Mouse (Mus musculus): ENCODE results near the gene Asic1. TPM values are rescaled to one million over a fixed set of nuclear protein-coding genes. Genes with fewer than 3 reads are reported as not detected.

The Asic1 gene
- total and polyA plus RNA-seq, 3 experiments, result 0.08 to 1.0 TPM; not detected in 1

GRCm38 (mm10) chr15:99653876-99654275 is 16.3 kb upstream of the Asic1 start:
- Histone ChIP-seq H3K4me1 (ENCODE audit: control insufficient read depth in 1 of 2, insufficient read depth in 2 of 2, low read length in 2 of 2) (peaks cover 10 to 20% of the 10 kb centered on the region in 2 experiments), H3K36me3 (ENCODE audit: control insufficient read depth in 1 of 2, insufficient read depth in 2 of 2, low read length in 2 of 2) (peaks cover 0 to 26% of the 10 kb centered on the region in 2 experiments; a peak in 3 of 4 replicates), H3K27ac (ENCODE audit: control insufficient read depth, low read depth, low read length) (no peak overlapping the region), H3K79me2 (ENCODE audit: control insufficient read depth, insufficient read depth, low read length, poor library complexity) (peaks cover 25% of the 10 kb centered on the region), H3K27me3 (ENCODE audit: control insufficient read depth in 1 of 2, insufficient read depth in 2 of 2, low read length in 2 of 2) (peaks cover 0 to 2% of the 10 kb centered on the region in 2 experiments; a peak in 2 of 4 replicates), H3K4me3 (ENCODE audit: control insufficient read depth in 1 of 2, insufficient read depth in 1 of 2, low read depth in 2 of 2, low read length in 2 of 2) (no peak overlapping the region), H3K9me3 (replicated peaks; ENCODE audit: insufficient read depth, low read length) (no peaks in the 10 kb centered on the region), H3K9ac (ENCODE audit: control insufficient read depth, low read depth, low read length, poor library complexity, severe bottlenecking) (no peak overlapping the region)
- TF ChIP-seq E2F4 (IDR thresholded peaks at IDR 0.05; ENCODE audit: borderline replicate concordance, low read depth, low read length) (no peak), ZMIZ1 (IDR thresholded peaks at IDR 0.05; ENCODE audit: low read depth, low read length) (no peak), KAT2A (conservative IDR thresholded peaks at IDR 0.05; ENCODE audit: low read depth, low read length) (no peak), SIN3A (IDR thresholded peaks at IDR 0.05; ENCODE audit: low read length) (no peak)
- no peak for DNase-seq (ENCODE audit: low read depth, low spot score)

GRCm38 (mm10) chr15:99655956-99656355 is 14.2 kb upstream of the Asic1 start:
- no peak overlapping the region for H3K27ac ChIP-seq (ENCODE audit: control insufficient read depth, low read depth, low read length)
- peaks cover 0 to 2% of the 10 kb centered on the region in 2 experiments; a peak in 2 of 4 replicates for H3K27me3 ChIP-seq (ENCODE audit: control insufficient read depth in 1 of 2, insufficient read depth in 2 of 2, low read length in 2 of 2)
- H3K4me1 ChIP-seq (ENCODE audit: control insufficient read depth in 1 of 2, insufficient read depth in 2 of 2, low read length in 2 of 2), result peaks cover 4 to 6% of the 10 kb centered on the region in 2 experiments; a peak in 3 of 4 replicates
- H3K9ac ChIP-seq (ENCODE audit: control insufficient read depth, low read depth, low read length, poor library complexity, severe bottlenecking), result no peak overlapping the region
- H3K9me3 ChIP-seq (replicated peaks; ENCODE audit: insufficient read depth, low read length), result no peaks in the 10 kb centered on the region
- no peak overlapping the region for H3K4me3 ChIP-seq (ENCODE audit: control insufficient read depth in 1 of 2, insufficient read depth in 1 of 2, low read depth in 2 of 2, low read length in 2 of 2)
- no peak for TF ChIP-seq POLR2AphosphoS2 (IDR thresholded peaks at IDR 0.05; ENCODE audit: low read length)
- no peak for TF ChIP-seq ZC3H11A (IDR thresholded peaks at IDR 0.05; ENCODE audit: low read depth, low read length)
- no peak for TF ChIP-seq NRF1 (IDR thresholded peaks at IDR 0.05; ENCODE audit: insufficient read depth, low read depth, low read length, poor library complexity, severe bottlenecking)
- TF ChIP-seq EP300 (IDR thresholded peaks at IDR 0.05; ENCODE audit: low read depth in 1 of 2, low read length in 2 of 2), result no peak
- no peak for TF ChIP-seq CTCF (IDR thresholded peaks at IDR 0.05 in 2 of 3, conservative IDR thresholded peaks at IDR 0.05 in 1 of 3; ENCODE audit: control insufficient read depth in 1 of 3, insufficient read depth in 1 of 3, low read depth in 2 of 3, low read length in 3 of 3, poor library complexity in 1 of 3, severe bottlenecking in 1 of 3)
- no peak for DNase-seq (ENCODE audit: low read depth, low spot score)
- peaks cover 5% of the 10 kb centered on the region for H3K79me2 ChIP-seq (ENCODE audit: control insufficient read depth, insufficient read depth, low read length, poor library complexity)
- peaks cover 0 to 12% of the 10 kb centered on the region in 2 experiments; a peak in 2 of 4 replicates for H3K36me3 ChIP-seq (ENCODE audit: control insufficient read depth in 1 of 2, insufficient read depth in 2 of 2, low read length in 2 of 2)

GRCm38 (mm10) chr15:99658437-99658836 is 11.7 kb upstream of the Asic1 start:
- H3K9me3 ChIP-seq (replicated peaks; ENCODE audit: insufficient read depth, low read length), result no peaks in the 10 kb centered on the region
- TF ChIP-seq MYB (IDR thresholded peaks at IDR 0.05; ENCODE audit: low read depth, low read length) (no peak), TBP (IDR thresholded peaks at IDR 0.05; ENCODE audit: low read depth, low read length) (0 out of 2 replicates have a peak, but pooled peaks have one; percentile 16)
- no peak overlapping the region for H3K27ac ChIP-seq (ENCODE audit: control insufficient read depth, low read depth, low read length)
- DNase-seq (ENCODE audit: low read depth, low spot score), result peak; percentile 76
- H3K27me3 ChIP-seq (ENCODE audit: control insufficient read depth in 1 of 2, insufficient read depth in 2 of 2, low read length in 2 of 2), result peaks cover 0 to 2% of the 10 kb centered on the region in 2 experiments; a peak in 2 of 4 replicates
- no peak overlapping the region for H3K4me3 ChIP-seq (ENCODE audit: control insufficient read depth in 1 of 2, insufficient read depth in 1 of 2, low read depth in 2 of 2, low read length in 2 of 2)
- H3K36me3 ChIP-seq (ENCODE audit: control insufficient read depth in 1 of 2, insufficient read depth in 2 of 2, low read length in 2 of 2), result peaks cover 0 to 20% of the 10 kb centered on the region in 2 experiments; a peak in 2 of 4 replicates
- peaks cover 10 to 23% of the 10 kb centered on the region in 2 experiments for H3K4me1 ChIP-seq (ENCODE audit: control insufficient read depth in 1 of 2, insufficient read depth in 2 of 2, low read length in 2 of 2)
- no peaks in the 10 kb centered on the region; the same call in 1 of the 2 replicates for H3K79me2 ChIP-seq (ENCODE audit: control insufficient read depth, insufficient read depth, low read length, poor library complexity)
- H3K9ac ChIP-seq (ENCODE audit: control insufficient read depth, low read depth, low read length, poor library complexity, severe bottlenecking), result no peak overlapping the region

Measured in MEL (cell line).